Mouse (Mus musculus) hindbrain, embryonic 15.5 days (tissue): ENCODE data around the gene Rfx4. TPM values are rescaled to one million over a fixed set of nuclear protein-coding genes. Genes with fewer than 3 reads are reported as not detected.

Experiments
- ATAC-seq: fragments of 200-750 bp; cut with Nextera tagmentation; 2 replicates; pipeline ENCODE4 v1.8.0; 2017; ENCODE audit warnings: low read depth, moderate number of reproducible peaks, moderate TSS enrichment; ENCODE audit not compliant: low FRiP score
- H3K27ac ChIP-seq: fragments of 300-500 bp; sonication (generic); replicated peaks from 2 replicates; pipeline ENCODE4 v1.5.1; 2015; ENCODE audit warnings: mild to moderate bottlenecking, inconsistent platforms
- H3K27me3 ChIP-seq: fragments of 300-500 bp; sonication (generic); 2 replicates; pipeline ENCODE4 v1.6.1; 2015; ENCODE audit warnings: control low read depth, inconsistent platforms
- H3K36me3 ChIP-seq: fragments of 300-500 bp; sonication (generic); 2 replicates; pipeline ENCODE4 v1.6.1; 2015; ENCODE audit warnings: control low read depth, inconsistent platforms
- H3K4me1 ChIP-seq: fragments of 300-500 bp; sonication (generic); replicated peaks from 2 replicates; pipeline ENCODE4 v1.6.1; 2015; ENCODE audit warnings: control low read depth, inconsistent platforms
- H3K4me2 ChIP-seq: fragments of 300-500 bp; sonication (generic); 2 replicates; pipeline ENCODE4 v1.6.1; 2015; ENCODE audit warnings: moderate library complexity, mild to moderate bottlenecking, inconsistent platforms
- H3K4me3 ChIP-seq: fragments of 300-500 bp; sonication (generic); 2 replicates; pipeline ENCODE4 v1.5.1; 2015; ENCODE audit warnings: mild to moderate bottlenecking, inconsistent platforms
- H3K9ac ChIP-seq: fragments of 300-500 bp; sonication (generic); 2 replicates; pipeline ENCODE4 v1.6.1; 2015; ENCODE audit warnings: inconsistent platforms
- H3K9me3 ChIP-seq: fragments of 300-500 bp; sonication (generic); 2 replicates; pipeline ENCODE4 v1.6.1; 2016; ENCODE audit warnings: control low read depth, inconsistent platforms
- WGBS: fragments of 180-500 bp; shearing (Covaris S2); methylation state at CpG from one replicate; pipeline ENCODE4 v1.1.7; 2015; 5-methylcytosine and 5-hydroxymethylcytosine counted together
- polyA plus RNA-seq: library from polyadenylated mRNA; unstranded; fragments of >200 nt; fragmentation: Nextera tagmentation; extraction: Ambion mirVana; gene quantifications from 2 replicates; pipeline ENCODE4 v1.2.1, GENCODE M21; 2015

The Rfx4 gene
- polyA plus RNA-seq, 1 experiment from 2014 or later = 23.7 TPM

GRCm38 (mm10) chr10:84908471-84908870 lies 152.6 kb downstream of the Rfx4 start:
- 0 out of 2 replicates have a peak overlapping the region, but pooled peaks have one; percentile 13 for H3K27ac ChIP-seq
- H3K36me3 ChIP-seq = no peaks in the 10 kb centered on the region
- H3K4me2 ChIP-seq = no peak overlapping the region
- no peak overlapping the region for H3K4me3 ChIP-seq
- no peaks in the 10 kb centered on the region for H3K9me3 ChIP-seq
- no peaks in the 10 kb centered on the region for H3K27me3 ChIP-seq
- H3K9ac ChIP-seq = no peak overlapping the region
- WGBS = 76% methylated on average over 3 of the region's 3 CpGs
- H3K4me1 ChIP-seq = peaks cover 49% of the 10 kb centered on the region
- ATAC-seq = no peak

GRCm38 (mm10) chr10:84909021-84909801 lies 153.3 kb downstream of the Rfx4 start:
- H3K27me3 ChIP-seq = no peaks in the 10 kb centered on the region
- no peaks in the 10 kb centered on the region for H3K36me3 ChIP-seq
- peak overlapping the region; percentile 33 for H3K4me2 ChIP-seq
- WGBS = 43% methylated on average over 17 of the region's 17 CpGs
- peaks cover 41% of the 10 kb centered on the region for H3K4me1 ChIP-seq
- peak; percentile 49 for ATAC-seq
- H3K9ac ChIP-seq = no peak overlapping the region
- no peak overlapping the region for H3K4me3 ChIP-seq
- peak overlapping the region; percentile 45; the same call in 1 of the 2 replicates for H3K27ac ChIP-seq
- H3K9me3 ChIP-seq = no peaks in the 10 kb centered on the region

- ATAC-seq = 0 out of 2 replicates have a peak, but pooled peaks have one; percentile 19
- H3K4me1 ChIP-seq = peaks cover 41% of the 10 kb centered on the region
- H3K27me3 ChIP-seq = no peaks in the 10 kb centered on the region
- no peaks in the 10 kb centered on the region for H3K36me3 ChIP-seq
- no peak overlapping the region for H3K4me3 ChIP-seq
- H3K9ac ChIP-seq = no peak overlapping the region
- no peak overlapping the region for H3K4me2 ChIP-seq
- H3K27ac ChIP-seq = peak overlapping the region; percentile 45; the same call in 1 of the 2 replicates
- no peaks in the 10 kb centered on the region for H3K9me3 ChIP-seq
- WGBS = 12% methylated on average over 7 of the region's 7 CpGs
These were observed 154.3 kb downstream of the Rfx4 start for GRCm38 (mm10) chr10:84910194-84910593.

GRCm38 (mm10) chr10:84910758-84911384 lies 155.0 kb downstream of the Rfx4 start:
- H3K9ac ChIP-seq = no peak overlapping the region
- no peak overlapping the region for H3K27ac ChIP-seq
- H3K36me3 ChIP-seq = no peaks in the 10 kb centered on the region
- no peak overlapping the region for H3K4me2 ChIP-seq
- 22% methylated on average over 1 of the region's 1 CpGs for WGBS
- no peak for ATAC-seq
- no peaks in the 10 kb centered on the region for H3K9me3 ChIP-seq
- no peak overlapping the region for H3K4me3 ChIP-seq
- peaks cover 41% of the 10 kb centered on the region for H3K4me1 ChIP-seq
- H3K27me3 ChIP-seq = no peaks in the 10 kb centered on the region

- no peaks in the 10 kb centered on the region for H3K27me3 ChIP-seq
- no peak overlapping the region for H3K27ac ChIP-seq
- H3K9me3 ChIP-seq = no peaks in the 10 kb centered on the region
- WGBS = 54% methylated on average over 1 of the region's 1 CpGs
- H3K36me3 ChIP-seq = no peaks in the 10 kb centered on the region
- no peak overlapping the region for H3K4me3 ChIP-seq
- no peak overlapping the region for H3K4me2 ChIP-seq
- no peak for ATAC-seq
- H3K9ac ChIP-seq = no peak overlapping the region
- H3K4me1 ChIP-seq = peaks cover 29% of the 10 kb centered on the region
These were observed 157.3 kb downstream of the Rfx4 start for GRCm38 (mm10) chr10:84913148-84913547.

DNA sequence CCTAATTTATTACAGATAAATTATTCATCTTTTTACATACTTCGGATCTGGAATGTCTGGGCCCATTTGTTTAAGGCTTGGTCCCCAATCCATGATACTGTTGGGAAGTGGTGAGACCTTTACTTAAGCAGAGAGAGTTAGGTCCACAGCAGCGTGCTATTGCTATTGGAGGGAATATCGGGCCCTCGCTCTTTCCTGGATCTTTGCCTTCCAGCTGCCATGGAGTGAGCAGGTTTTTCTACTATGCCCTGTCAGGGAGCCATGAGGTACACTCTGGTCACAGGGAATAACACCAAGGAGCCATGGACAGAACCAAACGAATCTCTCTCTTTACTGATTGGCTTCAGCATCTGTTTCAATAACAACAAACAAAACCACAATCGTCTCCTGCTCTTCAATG lies 159.6 kb downstream of the Rfx4 start:
- no peak overlapping the region for H3K4me2 ChIP-seq
- no peak for ATAC-seq
- no peaks in the 10 kb centered on the region for H3K9me3 ChIP-seq
- no peak overlapping the region for H3K4me3 ChIP-seq
- no peaks in the 10 kb centered on the region for H3K36me3 ChIP-seq
- 90% methylated on average over 6 of the region's 6 CpGs for WGBS
- peaks cover 30% of the 10 kb centered on the region for H3K4me1 ChIP-seq
- no peak overlapping the region for H3K9ac ChIP-seq
- H3K27ac ChIP-seq = no peak overlapping the region
- no peaks in the 10 kb centered on the region for H3K27me3 ChIP-seq

GRCm38 (mm10) chr10:84916810-84917730 lies 161.2 kb downstream of the Rfx4 start, which contains the start of gene Ric8b:
Ric8b (plus strand) TSS chr10:84917616.
- ATAC-seq = peak; percentile 98
- WGBS = under 1% methylated on average over 46 of the region's 51 CpGs
- Histone ChIP-seq H3K27ac (peak within 1 kb of the TSS; percentile 97), H3K4me2 (peak within 1 kb of the TSS; percentile 69), H3K4me3 (peak within 1 kb of the TSS; percentile 73), H3K27me3 (no peaks in the 10 kb centered on the region), H3K36me3 (no peaks in the 10 kb centered on the region), H3K4me1 (peaks cover 28% of the 10 kb centered on the region), H3K9ac (peak within 1 kb of the TSS; percentile 75), H3K9me3 (no peaks in the 10 kb centered on the region)

GRCm38 (mm10) chr10:84917731-84918095 lies 161.9 kb downstream of the Rfx4 start:
- WGBS = 0% methylated on average over 26 of the region's 27 CpGs
- Histone ChIP-seq H3K27ac (peak overlapping the region; percentile 97), H3K4me2 (peak overlapping the region; percentile 69), H3K9me3 (no peaks in the 10 kb centered on the region), H3K4me3 (peak overlapping the region; percentile 73), H3K9ac (peak overlapping the region; percentile 75), H3K27me3 (no peaks in the 10 kb centered on the region), H3K36me3 (no peaks in the 10 kb centered on the region), H3K4me1 (peaks cover 28% of the 10 kb centered on the region)
- peak; percentile 56 for ATAC-seq

- H3K4me1 ChIP-seq = no peaks in the 10 kb centered on the region
- H3K27me3 ChIP-seq = no peaks in the 10 kb centered on the region
- peaks cover 19% of the 10 kb centered on the region for H3K36me3 ChIP-seq
- no peak overlapping the region for H3K9ac ChIP-seq
- no peak overlapping the region for H3K4me3 ChIP-seq
- no peak overlapping the region for H3K27ac ChIP-seq
- H3K9me3 ChIP-seq = no peaks in the 10 kb centered on the region
- no peak for ATAC-seq
- no peak overlapping the region for H3K4me2 ChIP-seq
- WGBS = 86% methylated on average over 7 of the region's 7 CpGs
These were observed 170.5 kb downstream of the Rfx4 start for GRCm38 (mm10) chr10:84926336-84926735.

GRCm38 (mm10) chr10:84926885-84927284 lies 171.0 kb downstream of the Rfx4 start:
- Histone ChIP-seq H3K27me3 (no peaks in the 10 kb centered on the region), H3K9ac (no peak overlapping the region), H3K9me3 (no peaks in the 10 kb centered on the region), H3K4me1 (no peaks in the 10 kb centered on the region), H3K4me2 (no peak overlapping the region), H3K27ac (no peak overlapping the region), H3K4me3 (no peak overlapping the region), H3K36me3 (peaks cover 19% of the 10 kb centered on the region)
- WGBS = 94% methylated on average over 4 of the region's 4 CpGs
- ATAC-seq = no peak

DNA sequence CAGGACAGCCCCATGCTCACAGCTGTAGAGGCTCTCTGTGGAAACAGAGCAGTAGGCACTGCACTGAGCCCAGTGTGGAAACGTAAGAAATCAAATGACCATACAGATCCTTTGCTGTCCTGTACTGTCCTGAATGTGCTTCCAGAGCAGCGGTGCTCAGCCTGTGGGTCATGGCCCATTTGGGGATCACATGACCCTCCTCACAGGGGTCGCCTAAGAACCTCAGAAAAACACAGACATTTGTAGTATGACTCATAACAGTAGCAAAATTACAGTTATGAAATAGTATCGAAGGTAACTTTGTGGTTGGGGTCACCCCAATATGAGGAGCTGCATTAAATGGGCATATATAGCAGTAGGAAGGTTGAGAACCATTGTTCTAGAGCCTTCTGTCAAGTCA lies 172.6 kb downstream of the Rfx4 start:
- no peaks in the 10 kb centered on the region for H3K4me1 ChIP-seq
- no peak overlapping the region for H3K4me3 ChIP-seq
- H3K4me2 ChIP-seq = no peak overlapping the region
- no peaks in the 10 kb centered on the region for H3K27me3 ChIP-seq
- 91% methylated on average over 4 of the region's 4 CpGs for WGBS
- no peak overlapping the region for H3K27ac ChIP-seq
- no peak overlapping the region for H3K9ac ChIP-seq
- peaks cover 19% of the 10 kb centered on the region for H3K36me3 ChIP-seq
- no peak for ATAC-seq
- H3K9me3 ChIP-seq = no peaks in the 10 kb centered on the region
